Mouse (Mus musculus) cortical plate, adult 2 months (tissue): ENCODE measurements at regions not wholly inside any gene's neighbourhood (a gene's known extent, or its start where the extent isn't known, plus 50 kb on each side); places are given as distances from the start of the nearest gene placed in this dataset.
A peak's percentile ranks its signal among the peaks of the same experiment; 100 is the strongest.

Experiments used
- H3K27ac ChIP-seq: fragments of 200-500 bp; 2 replicates; pipeline ENCODE4 v1.5.1; 2012; ENCODE audit warnings: low read length, control low read depth, inconsistent platforms; ENCODE audit not compliant: insufficient read depth
- H3K4me1 ChIP-seq: fragments of 200-500 bp; 2 replicates; pipeline ENCODE4 v1.6.1; 2011; ENCODE audit warnings: low read length; ENCODE audit not compliant: control insufficient read depth, insufficient read depth
- H3K4me3 ChIP-seq: fragments of 200-500 bp; 2 replicates; pipeline ENCODE4 v1.5.1; 2011; ENCODE audit warnings: mild to moderate bottlenecking, low read length, control low read depth; ENCODE audit not compliant: insufficient read depth
- CTCF ChIP-seq: fragments of 200-500 bp; IDR thresholded peaks from 2 replicates; pipeline ENCODE4 v1.5.1; 2011; ENCODE audit warnings: mild to moderate bottlenecking, control low read depth, low read length; ENCODE audit not compliant: insufficient read depth; ENCODE audit errors: extremely low read depth
- POLR2A ChIP-seq: fragments of 200-500 bp; IDR thresholded peaks from 2 replicates; pipeline ENCODE4 v1.6.1; 2011; ENCODE audit warnings: mild to moderate bottlenecking, low read length, control low read depth; ENCODE audit not compliant: insufficient read depth; ENCODE audit errors: extremely low read depth

DNA sequence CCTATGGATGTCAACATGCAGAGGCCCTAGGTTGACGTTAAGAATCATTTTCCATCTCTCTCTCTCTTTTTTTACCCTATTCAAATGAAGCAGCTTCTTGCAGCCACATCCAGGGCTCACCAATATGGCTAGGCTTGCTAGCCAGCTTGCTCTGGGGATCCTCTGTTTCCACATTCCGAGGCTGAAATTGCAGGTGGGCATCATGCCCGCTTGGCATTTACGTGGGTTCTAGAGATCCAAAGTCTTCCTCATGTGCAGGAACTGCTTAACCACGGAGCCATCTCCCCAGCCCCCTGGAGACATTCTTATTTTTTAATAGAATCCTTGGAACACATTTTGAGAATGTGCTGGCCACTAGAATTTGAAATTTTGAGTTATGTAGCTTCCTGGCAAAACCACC, 592.9 kb upstream of the Fam160b2 start:
- H3K4me3 ChIP-seq: no peak overlapping the region
- H3K27ac ChIP-seq: no peak overlapping the region
- H3K4me1 ChIP-seq: no peaks in the 10 kb centered on the region
- no peak for TF ChIP-seq POLR2A
- no peak for TF ChIP-seq CTCF

GRCm38 (mm10) chr14:71189360-71189759, 589.7 kb upstream of the Fam160b2 start:
- H3K4me3 ChIP-seq: no peak overlapping the region
- H3K4me1 ChIP-seq: no peaks in the 10 kb centered on the region
- H3K27ac ChIP-seq: no peak overlapping the region
- TF ChIP-seq POLR2A (no peak), CTCF (no peak)

DNA sequence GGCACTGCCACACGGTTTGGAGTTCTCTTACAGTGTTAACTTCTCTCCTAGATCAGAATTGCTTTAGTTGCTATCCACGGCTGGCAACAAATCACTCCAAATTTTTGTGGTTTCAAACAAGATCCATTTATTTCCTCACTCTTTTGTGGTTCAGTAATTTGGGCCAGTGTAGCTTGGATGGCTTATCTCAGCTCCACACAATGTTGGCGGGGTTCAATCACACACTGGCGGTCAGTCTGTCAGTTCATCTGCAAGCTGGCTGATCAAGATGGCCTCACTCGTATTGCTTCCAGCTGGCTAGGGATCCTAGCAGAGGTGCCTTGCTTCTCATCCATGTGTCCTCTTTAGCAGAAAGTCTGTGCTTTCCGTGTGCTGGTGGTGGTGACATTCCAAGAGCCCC, 577.7 kb upstream of the Fam160b2 start:
- no peak overlapping the region for H3K4me3 ChIP-seq
- no peak for TF ChIP-seq POLR2A
- TF ChIP-seq CTCF: no peak
- no peaks in the 10 kb centered on the region for H3K4me1 ChIP-seq
- H3K27ac ChIP-seq: no peak overlapping the region

DNA sequence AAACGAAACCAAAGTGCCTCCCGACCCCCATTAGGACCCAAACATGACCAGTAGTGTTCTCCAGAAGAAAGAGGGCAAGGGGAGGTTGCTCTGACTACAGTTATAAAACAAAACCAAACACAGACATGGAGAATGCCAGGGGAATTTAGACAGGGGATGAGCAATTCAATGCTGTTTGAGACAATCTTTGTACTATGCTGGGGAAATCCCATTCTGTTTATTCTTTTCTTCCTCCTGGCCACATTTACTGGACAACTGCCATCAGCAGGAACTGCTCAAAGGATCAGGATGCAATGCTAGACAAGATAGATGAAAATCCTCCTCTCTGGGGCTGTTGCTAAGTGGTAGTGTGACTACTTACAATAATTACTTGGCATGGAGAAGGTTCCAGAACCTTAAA, 574.5 kb upstream of the Fam160b2 start:
- Histone ChIP-seq H3K4me1 (no peaks in the 10 kb centered on the region), H3K4me3 (no peak overlapping the region), H3K27ac (no peak overlapping the region)
- no peak for TF ChIP-seq POLR2A
- TF ChIP-seq CTCF: no peak

DNA sequence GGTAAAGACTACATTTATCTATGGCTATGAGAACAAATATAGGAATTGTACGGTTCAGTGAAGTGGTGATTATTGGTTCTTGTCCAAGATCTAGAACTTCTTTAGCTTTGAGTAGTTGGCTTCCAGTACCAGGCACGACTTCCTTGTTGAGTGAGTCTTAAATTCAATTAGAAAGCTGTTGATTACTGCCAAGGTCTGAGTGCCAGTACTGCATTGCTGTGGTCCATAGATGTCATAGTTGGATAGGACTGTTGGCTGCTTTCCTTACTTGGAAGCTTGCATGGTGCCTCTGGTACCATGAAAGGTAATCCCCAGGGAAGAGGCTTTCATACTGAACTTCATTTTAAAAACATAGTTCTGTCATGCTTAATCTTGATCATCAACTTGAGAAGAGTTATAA, 559.9 kb upstream of the Fam160b2 start:
- H3K27ac ChIP-seq: no peak overlapping the region
- no peak for TF ChIP-seq CTCF
- TF ChIP-seq POLR2A: no peak
- H3K4me1 ChIP-seq: no peaks in the 10 kb centered on the region
- no peak overlapping the region for H3K4me3 ChIP-seq

DNA sequence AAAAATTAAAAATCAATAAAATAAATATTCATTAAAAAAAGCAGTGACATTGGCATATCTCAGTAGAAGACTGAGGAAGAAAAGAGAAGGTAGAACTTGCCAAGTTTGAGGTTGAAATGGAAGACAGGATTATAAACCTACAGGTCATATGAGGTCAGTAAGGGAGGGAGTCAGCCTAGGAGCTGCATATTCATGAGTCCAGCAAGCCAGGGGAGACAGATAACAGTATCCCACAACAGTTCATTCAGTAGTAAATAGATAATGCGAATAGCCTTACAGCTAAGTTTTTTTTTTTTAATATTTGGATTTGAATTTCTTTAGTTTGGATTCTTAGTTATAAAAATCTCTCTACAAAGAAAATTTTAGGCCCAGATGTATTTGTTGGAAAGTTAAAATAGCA, 542.8 kb upstream of the Fam160b2 start:
- no peak overlapping the region for H3K4me3 ChIP-seq
- no peak for TF ChIP-seq POLR2A
- no peak for TF ChIP-seq CTCF
- no peaks in the 10 kb centered on the region for H3K4me1 ChIP-seq
- no peak overlapping the region for H3K27ac ChIP-seq

DNA sequence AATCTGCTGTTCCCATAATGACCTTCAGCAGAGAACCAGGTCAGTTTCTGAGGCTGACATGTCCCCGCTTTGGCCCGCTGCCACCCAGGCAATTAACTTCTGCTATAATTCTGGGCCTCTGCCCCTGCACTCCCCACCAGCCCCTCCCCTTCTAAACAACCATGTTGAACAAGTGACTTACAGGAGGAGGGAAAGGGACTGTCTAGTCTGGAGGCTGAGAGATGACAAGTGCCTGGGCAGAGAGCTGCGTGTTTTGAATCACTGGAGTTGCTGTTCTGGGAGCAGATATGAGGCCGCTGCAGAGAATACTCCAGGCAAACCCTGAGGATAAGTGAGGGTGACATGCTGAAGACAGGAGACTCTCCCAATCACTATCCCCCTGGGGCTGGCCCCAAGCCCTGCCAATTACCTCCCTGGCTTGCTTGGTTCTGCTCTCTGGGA, 530.2 kb upstream of the Fam160b2 start:
- Histone ChIP-seq H3K4me1 (no peaks in the 10 kb centered on the region), H3K27ac (no peak overlapping the region)
- TF ChIP-seq POLR2A: no peak

GRCm38 (mm10) chr14:71128495-71128894, 528.9 kb upstream of the Fam160b2 start:
- TF ChIP-seq CTCF (no peak), POLR2A (no peak)
- no peaks in the 10 kb centered on the region for H3K4me1 ChIP-seq
- peak overlapping the region; percentile 34; the same call in 1 of the 2 replicates for H3K27ac ChIP-seq
- H3K4me3 ChIP-seq: no peak overlapping the region

More for the DNA sequence above, 530.2 kb upstream of the Fam160b2 start:
- no peak overlapping the region for H3K4me3 ChIP-seq

DNA sequence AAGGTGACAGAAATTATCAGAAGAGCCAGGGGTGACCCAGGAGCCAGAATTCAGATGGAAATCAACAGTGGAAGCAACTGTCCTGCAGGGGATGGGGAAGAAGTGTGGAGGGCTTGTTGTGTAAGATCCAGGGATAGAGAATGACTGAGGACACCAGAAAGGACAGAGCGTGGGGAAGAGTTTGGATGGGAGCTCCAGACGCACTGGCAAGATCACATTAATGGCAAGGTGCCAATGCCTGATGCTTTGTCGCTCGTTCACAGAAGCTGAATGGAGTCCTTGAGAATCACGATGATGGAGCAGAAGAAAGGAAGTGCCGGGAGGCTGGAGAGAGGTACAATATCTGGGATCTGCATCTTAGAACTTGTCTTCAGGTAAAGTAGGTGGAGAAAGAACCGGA, 519.0 kb upstream of the Fam160b2 start:
- H3K27ac ChIP-seq: no peak overlapping the region

DNA sequence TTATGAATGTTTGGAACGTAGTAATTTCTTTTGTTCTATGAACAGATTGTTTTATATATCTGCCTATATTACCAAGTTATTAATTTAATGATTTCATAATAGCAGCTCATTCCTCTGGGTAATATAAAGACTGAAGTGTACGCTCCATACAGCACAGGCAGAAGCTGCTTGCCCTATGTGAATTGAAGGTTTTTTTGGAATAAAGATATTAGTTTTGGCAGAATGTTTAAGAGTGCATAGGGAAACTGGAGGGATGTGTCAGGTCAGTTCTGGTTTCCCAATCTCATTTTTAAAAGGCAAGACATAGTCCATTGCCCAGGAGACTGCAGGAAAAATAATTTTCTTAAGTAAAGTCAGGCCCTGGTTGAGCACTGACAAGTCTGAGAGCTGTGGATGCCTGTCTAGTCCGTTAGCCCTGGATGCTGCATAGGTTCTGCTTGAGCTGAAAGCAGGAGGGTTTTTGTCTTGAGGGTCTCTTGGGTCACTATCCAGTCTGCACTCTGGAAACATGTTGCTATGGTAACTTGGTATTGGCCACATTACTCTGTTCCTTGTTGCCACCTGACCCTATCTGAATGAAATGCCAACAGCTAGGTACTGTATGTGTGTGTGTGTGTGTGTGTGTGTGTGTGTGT, 516.3 kb upstream of the Fam160b2 start:
- TF ChIP-seq POLR2A (no peak), CTCF (no peak)
- Histone ChIP-seq H3K4me1 (no peaks in the 10 kb centered on the region), H3K27ac (no peak overlapping the region), H3K4me3 (no peak overlapping the region)

More for the DNA sequence above, 519.0 kb upstream of the Fam160b2 start:
- TF ChIP-seq CTCF (no peak), POLR2A (no peak)
- H3K4me1 ChIP-seq: no peaks in the 10 kb centered on the region
- H3K4me3 ChIP-seq: no peak overlapping the region
